Mouse (Mus musculus): ENCODE results near the gene 9230112D13Rik. TPM values are rescaled to one million over a fixed set of nuclear protein-coding genes. Genes with fewer than 3 reads are reported as not detected.
A peak's percentile ranks its signal among the peaks of the same experiment; 100 is the strongest.

The 9230112D13Rik gene
- total and polyA plus RNA-seq, 3 experiments = 1.6 to 1.9 (median 1.7) TPM

DNA sequence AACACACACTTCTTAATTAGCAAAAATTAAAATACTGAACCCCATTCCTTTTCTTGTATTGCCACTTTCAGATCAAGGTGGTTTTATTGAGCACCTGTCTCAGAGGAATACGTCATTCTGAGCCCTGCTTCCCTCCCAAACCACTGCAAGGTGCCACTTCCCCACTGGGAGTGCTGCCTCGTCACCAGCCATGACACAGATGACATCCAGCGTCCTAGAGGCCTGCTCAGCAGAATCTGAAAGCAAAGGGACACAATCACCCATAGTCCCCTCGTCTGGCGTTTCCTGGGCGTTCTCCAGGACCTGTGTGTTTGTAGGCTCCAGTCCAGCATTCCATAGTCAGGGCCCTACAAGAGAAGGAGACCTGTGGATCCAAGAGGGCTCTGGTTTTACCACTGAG, 8.5 kb downstream of the 9230112D13Rik start (continued):
- TF ChIP-seq MAZ (IDR thresholded peaks at IDR 0.05; ENCODE audit: low read depth, low read length) (no peak), MXI1 (IDR thresholded peaks at IDR 0.05; ENCODE audit: low read depth, low read length) (no peak), EP300 (IDR thresholded peaks at IDR 0.05; ENCODE audit: low read length) (peak; percentile 68), KAT2A (IDR thresholded peaks at IDR 0.05; ENCODE audit: insufficient replicate concordance, low read length) (no peak), RAD21 (IDR thresholded peaks at IDR 0.05; ENCODE audit: low read depth, low read length) (peak; percentile 18; the same call in 1 of the 2 replicates), JUN (IDR thresholded peaks at IDR 0.05; ENCODE audit: insufficient read depth, low read depth, low read length) (peak; percentile 59), SIN3A (IDR thresholded peaks at IDR 0.05; ENCODE audit: low read length) (no peak), ZC3H11A (IDR thresholded peaks at IDR 0.05; ENCODE audit: low read depth, low read length) (no peak), ZKSCAN1 (IDR thresholded peaks at IDR 0.05; ENCODE audit: borderline replicate concordance, low read depth, low read length) (no peak), CHD2 (IDR thresholded peaks at IDR 0.05; ENCODE audit: low read length) (no peak), JUND (conservative IDR thresholded peaks at IDR 0.05; ENCODE audit: low read depth, low read length) (0 out of 2 replicates have a peak, but pooled peaks have one; percentile 8), GABPA (IDR thresholded peaks at IDR 0.05; ENCODE audit: insufficient replicate concordance, low read depth, low read length) (no peak), HCFC1 (IDR thresholded peaks at IDR 0.05; ENCODE audit: low read depth, low read length) (no peak), ETS1 (conservative IDR thresholded peaks at IDR 0.05; ENCODE audit: low read depth, low read length) (peak; percentile 40)

DNA sequence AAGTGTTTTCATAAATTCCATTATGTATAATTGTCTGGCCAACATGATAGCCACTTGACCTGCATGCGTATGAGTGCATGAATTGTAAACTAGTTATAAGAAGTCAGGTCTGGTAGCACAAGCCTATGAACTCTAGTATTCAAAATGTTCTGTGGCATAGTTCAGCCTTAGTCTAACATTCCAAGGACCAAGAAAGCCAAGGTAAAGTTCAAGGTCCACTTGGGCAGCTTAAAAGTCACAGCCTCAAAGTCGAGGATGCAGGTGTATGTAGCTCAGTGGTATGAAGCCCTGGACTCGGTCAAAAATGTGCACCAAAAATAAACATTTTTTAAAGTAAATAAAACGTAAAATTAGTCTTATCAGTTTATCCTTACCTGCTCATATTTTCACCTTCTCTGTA, 10.0 kb downstream of the 9230112D13Rik start:
- H3K27me3 ChIP-seq (replicated peaks) = no peaks in the 10 kb centered on the region
- H3K36me3 ChIP-seq (replicated peaks in 1 of 2; ENCODE audit: control insufficient read depth in 1 of 2, insufficient read depth in 1 of 2, low read length in 1 of 2) = no peaks in the 10 kb centered on the region
- no peak overlapping the region for H3K4me2 ChIP-seq (ENCODE audit: insufficient read depth, low read depth, poor library complexity, severe bottlenecking)
- H3K4me3 ChIP-seq (replicated peaks in 1 of 3; ENCODE audit: low read depth in 2 of 3, low read length in 2 of 3, poor library complexity in 1 of 3) = no peak overlapping the region
- H3K4me1 ChIP-seq (ENCODE audit: control insufficient read depth in 1 of 2, insufficient read depth in 2 of 2) = peaks cover 15 to 48% of the 10 kb centered on the region in 2 experiments
- DNase-seq (ENCODE audit: extremely low read depth) = no peak
- no peak overlapping the region for H3K9ac ChIP-seq (ENCODE audit: insufficient read depth, low read depth)
- TF ChIP-seq ZC3H11A (IDR thresholded peaks at IDR 0.05; ENCODE audit: low read depth, low read length) (no peak), USF1 (IDR thresholded peaks at IDR 0.05; ENCODE audit: low read depth, low read length) (no peak), UBTF (IDR thresholded peaks at IDR 0.05; ENCODE audit: low read depth, low read length) (no peak), RAD21 (IDR thresholded peaks at IDR 0.05; ENCODE audit: low read depth, low read length) (no peak), SIN3A (IDR thresholded peaks at IDR 0.05; ENCODE audit: low read length) (no peak), POLR2AphosphoS2 (IDR thresholded peaks at IDR 0.05; ENCODE audit: low read depth, low read length) (no peak), CHD2 (IDR thresholded peaks at IDR 0.05; ENCODE audit: low read length) (no peak), MAZ (IDR thresholded peaks at IDR 0.05; ENCODE audit: low read depth, low read length) (no peak), RCOR1 (conservative IDR thresholded peaks at IDR 0.05; ENCODE audit: low read depth, low read length) (no peak), KAT2A (IDR thresholded peaks at IDR 0.05; ENCODE audit: insufficient replicate concordance, low read length) (no peak), ZNF384 (IDR thresholded peaks at IDR 0.05; ENCODE audit: low read depth, low read length) (no peak), GABPA (IDR thresholded peaks at IDR 0.05; ENCODE audit: insufficient replicate concordance, low read depth, low read length) (no peak), PAX5 (IDR thresholded peaks at IDR 0.05; ENCODE audit: low read length) (no peak), SMC3 (IDR thresholded peaks at IDR 0.05; ENCODE audit: low read depth, low read length) (no peak), EP300 (IDR thresholded peaks at IDR 0.05; ENCODE audit: low read length) (no peak), CHD1 (IDR thresholded peaks at IDR 0.05; ENCODE audit: low read depth, low read length) (no peak), MXI1 (IDR thresholded peaks at IDR 0.05; ENCODE audit: low read depth, low read length) (no peak), NELFE (IDR thresholded peaks at IDR 0.05; ENCODE audit: low read depth, low read length) (no peak), ZKSCAN1 (IDR thresholded peaks at IDR 0.05; ENCODE audit: borderline replicate concordance, low read depth, low read length) (no peak), IRF4 (IDR thresholded peaks at IDR 0.05; ENCODE audit: low read depth, low read length) (no peak)
- H3K79me2 ChIP-seq (replicated peaks; ENCODE audit: control insufficient read depth, extremely low read depth, insufficient read depth, poor library complexity, severe bottlenecking) = no peaks in the 10 kb centered on the region
- H3K27ac ChIP-seq (ENCODE audit: insufficient read depth, low read depth) = no peak overlapping the region
- H3K9me3 ChIP-seq (replicated peaks; ENCODE audit: low read length) = no peaks in the 10 kb centered on the region
- in situ Hi-C loops (cut with MboI; ENCODE audit: low pct_ligation_motif_present, low pct_unique_long_range_greater_than_20kb, low sequenced_read_pairs) = no loop called here
- dilution Hi-C loops (cut with MboI; ENCODE audit: extremely low pct_ligation_motif_present, extremely low pct_unique_long_range_greater_than_20kb, low sequenced_read_pairs) = no loop called here
